In the genomic region with DNA sequence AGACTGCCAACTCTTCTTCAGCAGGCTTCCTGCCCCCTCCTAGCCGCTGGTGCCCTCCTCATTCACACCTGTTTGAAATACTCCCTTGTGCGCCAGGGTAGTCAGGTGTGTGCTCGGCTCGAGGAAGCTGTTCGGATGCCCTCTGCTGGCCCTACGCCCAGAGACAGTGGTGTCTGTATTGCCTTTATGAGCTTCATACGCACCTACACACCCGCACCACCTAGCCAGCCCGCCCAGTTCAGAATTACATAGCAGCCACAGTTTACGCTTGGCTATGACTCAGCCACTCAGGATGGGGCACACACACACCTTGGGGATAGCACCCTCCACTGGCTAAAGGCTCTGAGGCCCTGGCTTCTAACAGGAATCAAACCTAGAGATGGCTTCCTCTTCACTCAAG, we compare ENCODE assay signal across 9 mouse cellular contexts. TPM values are rescaled to one million over a fixed set of nuclear protein-coding genes. Genes with fewer than 3 reads are reported as not detected.
DNase-seq lines count a peak whose midpoint lies in the region; ATAC-seq and TF ChIP-seq lines count a peak whose summit lies in the region.
"Had no signal": no experiment of that assay in that cellular context is flagged by ENCODE, and none has a peak within 500 bp of the region (broad histone marks: within the 10 kb centered on the region; RNA-seq: fewer than 3 reads in every experiment).

No protein-coding gene starts in this region.

- 31% methylated on average over 10 of the region's 10 CpGs for WGBS in embryonic facial prominence, embryonic 13.5 days
- 46% methylated on average over 10 of the region's 10 CpGs for WGBS in embryonic facial prominence, embryonic 10.5 days
- WGBS in liver, embryonic 12.5 days (ENCODE audit: insufficient replicate concordance): 43% methylated on average over 10 of the region's 10 CpGs
- 32% methylated on average over 10 of the region's 10 CpGs for WGBS in spleen, adult 2 months

- H3K4me2 ChIP-seq in embryonic facial prominence, embryonic 13.5 days: peak overlapping the region; percentile 24
- peak overlapping the region; percentile 46 for H3K4me2 ChIP-seq in liver, embryonic 12.5 days

- H3K27me3 ChIP-seq in embryonic facial prominence, embryonic 13.5 days: no peaks in the 10 kb centered on the region
- H3K27me3 ChIP-seq in embryonic facial prominence, embryonic 10.5 days (replicated peaks; ENCODE audit: low read depth, poor library complexity, severe bottlenecking): peaks cover 6% of the 10 kb centered on the region; the same call in 1 of the 2 replicates
- H3K27me3 ChIP-seq in liver, embryonic 12.5 days (replicated peaks): 0 out of 2 replicates have a peak, but pooled peaks cover 7% of the 10 kb centered on the region
- no peaks in the 10 kb centered on the region for H3K27me3 ChIP-seq in spleen, adult 2 months (ENCODE audit: control insufficient read depth, insufficient read depth, low read length)

- H3K9ac ChIP-seq in embryonic facial prominence, embryonic 13.5 days: no peak overlapping the region
- H3K9ac ChIP-seq in liver, embryonic 12.5 days: peak overlapping the region; percentile 28; the same call in 1 of the 2 replicates

- no peaks in the 10 kb centered on the region for H3K36me3 ChIP-seq in embryonic facial prominence, embryonic 13.5 days
- H3K36me3 ChIP-seq in embryonic facial prominence, embryonic 10.5 days (replicated peaks): no peaks in the 10 kb centered on the region
- H3K36me3 ChIP-seq in liver, embryonic 12.5 days: no peaks in the 10 kb centered on the region
- no peaks in the 10 kb centered on the region for H3K36me3 ChIP-seq in spleen, adult 2 months (ENCODE audit: control insufficient read depth, insufficient read depth, low read length)
- H3K36me3 ChIP-seq: G1E had no signal

- peak; percentile 34; the same call in 1 of the 2 replicates for TF ChIP-seq CTCF in spleen, adult 2 months (IDR thresholded peaks at IDR 0.05; ENCODE audit: extremely low read depth, insufficient read depth, insufficient read length, insufficient replicate concordance)

- no peak for DNase-seq in embryonic facial prominence, embryonic 10.5 days (ENCODE audit: low spot score)
- peak; percentile 58 to 65 for DNase-seq in B cell, adult 2 months
- peak; percentile 42 to 68 for DNase-seq in spleen, adult 2 months (ENCODE audit: low read depth in 1 of 2, low spot score in 2 of 2)
- DNase-seq in testis, postnatal 10 days (ENCODE audit: low spot score): no peak
- DNase-seq in cerebellum, adult 11 months: no peak

- no peak overlapping the region for H3K27ac ChIP-seq in embryonic facial prominence, embryonic 13.5 days
- no peak overlapping the region for H3K27ac ChIP-seq in embryonic facial prominence, embryonic 10.5 days (replicated peaks)
- H3K27ac ChIP-seq in liver, embryonic 12.5 days: no peak overlapping the region
- H3K27ac ChIP-seq in spleen, adult 2 months (ENCODE audit: insufficient read depth, low read length): peak overlapping the region; percentile 39

- no peak overlapping the region for H3K4me3 ChIP-seq in embryonic facial prominence, embryonic 13.5 days
- H3K4me3 ChIP-seq in embryonic facial prominence, embryonic 10.5 days: no peak overlapping the region
- peak overlapping the region; percentile 25 for H3K4me3 ChIP-seq in liver, embryonic 12.5 days
- H3K4me3 ChIP-seq in spleen, adult 2 months (ENCODE audit: extremely low read depth, insufficient read depth, insufficient read length): peak overlapping the region; percentile 16; the same call in 1 of the 2 replicates

- H3K9me3 ChIP-seq in embryonic facial prominence, embryonic 13.5 days: no peaks in the 10 kb centered on the region
- no peaks in the 10 kb centered on the region for H3K9me3 ChIP-seq in embryonic facial prominence, embryonic 10.5 days
- no peaks in the 10 kb centered on the region for H3K9me3 ChIP-seq in liver, embryonic 12.5 days (replicated peaks)
- H3K9me3 ChIP-seq: G1E had no signal

- TF ChIP-seq POLR2A in spleen, adult 2 months (IDR thresholded peaks at IDR 0.05; ENCODE audit: low read depth, low read length): no peak

- no peak for ATAC-seq in embryonic facial prominence, embryonic 13.5 days (ENCODE audit: insufficient number of reproducible peaks, insufficient read depth, low FRiP score, low TSS enrichment, low read depth)
- ATAC-seq in granulocyte monocyte progenitor cell, adult 5-6 weeks (replicated peaks; ENCODE audit: poor library complexity, severe bottlenecking): peak; percentile 45
- peak; percentile 52; the same call in 1 of the 2 replicates for ATAC-seq in liver, embryonic 12.5 days

- H3K4me1 ChIP-seq in embryonic facial prominence, embryonic 13.5 days: peaks cover 4% of the 10 kb centered on the region; the same call in 1 of the 2 replicates
- peaks cover 3% of the 10 kb centered on the region; the same call in 1 of the 2 replicates for H3K4me1 ChIP-seq in embryonic facial prominence, embryonic 10.5 days
- H3K4me1 ChIP-seq in liver, embryonic 12.5 days: peaks cover 11% of the 10 kb centered on the region; the same call in 1 of the 2 replicates
- H3K4me1 ChIP-seq in spleen, adult 2 months (ENCODE audit: control insufficient read depth, insufficient read depth, insufficient read length): peaks cover 4% of the 10 kb centered on the region; the same call in 1 of the 2 replicates

RNA-seq across cellular contexts. Expression of a gene that starts 13.9 kb away (rescaled TPM):
- polyA plus RNA-seq in embryonic facial prominence, embryonic 13.5 days (2015; fragmentation: Nextera tagmentation; extraction: Ambion mirVana): 116 and 128 TPM in 2 replicates
- 132 and 139 TPM in 2 replicates for polyA plus RNA-seq in embryonic facial prominence, embryonic 10.5 days (2016; fragmentation: Nextera tagmentation; extraction: Ambion mirVana)
- total RNA-seq in granulocyte monocyte progenitor cell, adult 5-6 weeks (2014; fragmentation: Nextera tagmentation): 30.9 and 36.2 TPM in 2 replicates
- 196 and 259 TPM in 2 replicates for total RNA-seq in granulocyte monocyte progenitor cell, adult 5-6 weeks (2017)
- polyA plus RNA-seq in liver, embryonic 12.5 days (2016; fragmentation: Nextera tagmentation; extraction: Ambion mirVana): 132 and 134 TPM in 2 replicates
- polyA plus RNA-seq in spleen, adult 2 months (2012; rRNA removed): 22.2 and 27.0 TPM in 2 replicates

RNA-seq across cellular contexts. Expression of a gene that starts 43.5 kb away (rescaled TPM):
- 9.8 and 11.5 TPM in 2 replicates for polyA plus RNA-seq in embryonic facial prominence, embryonic 13.5 days (2015; fragmentation: Nextera tagmentation; extraction: Ambion mirVana)
- polyA plus RNA-seq in embryonic facial prominence, embryonic 10.5 days (2016; fragmentation: Nextera tagmentation; extraction: Ambion mirVana): 10.2 and 20.1 TPM in 2 replicates
- 0.58 and 2.5 TPM in 2 replicates for total RNA-seq in granulocyte monocyte progenitor cell, adult 5-6 weeks (2014; fragmentation: Nextera tagmentation)
- total RNA-seq in granulocyte monocyte progenitor cell, adult 5-6 weeks (2017): 0.04 and 0.15 TPM in 2 replicates
- polyA plus RNA-seq in liver, embryonic 12.5 days (2016; fragmentation: Nextera tagmentation; extraction: Ambion mirVana): 0.49 and 0.93 TPM in 2 replicates
- polyA plus RNA-seq in spleen, adult 2 months (2012; rRNA removed): 2.6 and 4.2 TPM in 2 replicates

Comparison
In these comparisons a context has a peak if more than half of its experiments do, and no peak if none do; other contexts are left out.
1. H3K4me3 ChIP-seq: peak in liver, embryonic 12.5 days (single experiment) and spleen, adult 2 months (single experiment); none in embryonic facial prominence, embryonic 13.5 days (single experiment) and embryonic facial prominence, embryonic 10.5 days (single experiment).
2. DNase-seq: peak in B cell, adult 2 months (2 of 2) and spleen, adult 2 months (2 of 2); none in embryonic facial prominence, embryonic 10.5 days (single experiment), testis, postnatal 10 days (single experiment) and cerebellum, adult 11 months (single experiment).